Mouse (Mus musculus) c-Kit-positive CD71-positive TER-119-positive erythroid progenitor cells, embryonic 14.5 days (primary cell): ENCODE data around the gene Adap2.
"Not testable (repeated sequence)": the region's sequence is repeated elsewhere in the genome, so short reads cannot be mapped to it uniquely, and the experiment has no call there.

Experiments used
- DNase-seq: peaks from one replicate; pipeline ENCODE4 v3.0.0-alpha.2; 2013; ENCODE audit warnings: low spot score

The Adap2 gene

GRCm38 (mm10) chr11:80161041-80161440 is 7.1 kb downstream of the Adap2 start:
- no peak for DNase-seq

- DNase-seq: no peak
Measured at GRCm38 (mm10) chr11:80163362-80164116, 9.6 kb downstream of the Adap2 start.

GRCm38 (mm10) chr11:80164224-80164623 is 10.3 kb downstream of the Adap2 start:
- DNase-seq: no peak

- DNase-seq: no peak
Measured at GRCm38 (mm10) chr11:80168121-80168520, 14.2 kb downstream of the Adap2 start.

- DNase-seq: no peak
Measured at GRCm38 (mm10) chr11:80168611-80169249, 14.8 kb downstream of the Adap2 start.

- no peak for DNase-seq
Measured at GRCm38 (mm10) chr11:80169629-80170028, 15.7 kb downstream of the Adap2 start.

GRCm38 (mm10) chr11:80170351-80170750 is 16.4 kb downstream of the Adap2 start:
- no peak for DNase-seq

- DNase-seq: no peak
Measured at GRCm38 (mm10) chr11:80171884-80172283, 18.0 kb downstream of the Adap2 start.

GRCm38 (mm10) chr11:80173963-80174670 is 20.2 kb downstream of the Adap2 start:
- no peak for DNase-seq

GRCm38 (mm10) chr11:80176911-80177895 is 23.3 kb downstream of the Adap2 start:
- DNase-seq: no peak

- DNase-seq: no peak
Measured at GRCm38 (mm10) chr11:80178316-80178715, 24.4 kb downstream of the Adap2 start.

GRCm38 (mm10) chr11:80181021-80181749 is 27.3 kb downstream of the Adap2 start:
- DNase-seq: no peak

- DNase-seq: not testable (repeated sequence)
Measured at GRCm38 (mm10) chr11:80183054-80183704, 29.3 kb downstream of the Adap2 start.

- DNase-seq: peak; percentile 74
Measured at GRCm38 (mm10) chr11:80183705-80184255, 29.9 kb downstream of the Adap2 start, which contains the start of gene Rnf135. Rnf135 (plus strand) TSS chr11:80183851.

- DNase-seq: no peak
Measured at GRCm38 (mm10) chr11:80184531-80185071, 30.7 kb downstream of the Adap2 start.

GRCm38 (mm10) chr11:80185441-80185976 is 31.6 kb downstream of the Adap2 start:
- DNase-seq: not testable (repeated sequence)

- no peak for DNase-seq
Measured at GRCm38 (mm10) chr11:80190280-80190679, 36.4 kb downstream of the Adap2 start.

GRCm38 (mm10) chr11:80193827-80194226 is 39.9 kb downstream of the Adap2 start:
- no peak for DNase-seq

GRCm38 (mm10) chr11:80196351-80196750 is 42.4 kb downstream of the Adap2 start:
- DNase-seq: no peak
